Mouse (Mus musculus) heart, adult 2 months (tissue): ENCODE measurements around the gene Chrna4.

Source experiments
- CTCF ChIP-seq: fragments of 200-600 bp; IDR thresholded peaks from 2 replicates; pipeline ENCODE4 v1.8.1; 2022; ENCODE audit warnings: antibody characterized with exemption, mild to moderate bottlenecking, moderate library complexity
- EP300 ChIP-seq: fragments of 200-500 bp; IDR thresholded peaks from 2 replicates; pipeline ENCODE4 v1.6.1; 2011; ENCODE audit warnings: low read depth, low read length, control low read depth; ENCODE audit not compliant: insufficient read depth
- POLR2A ChIP-seq: fragments of 200-500 bp; IDR thresholded peaks from 2 replicates; pipeline ENCODE4 v1.6.1; 2011; ENCODE audit warnings: mild to moderate bottlenecking, low read depth, low read length, control low read depth; ENCODE audit not compliant: insufficient read depth

GRCm38 (mm10) chr2:181084997-181085396 lies 41.7 kb upstream of the Chrna4 start:
- TF ChIP-seq POLR2A (no peak), CTCF (no peak), EP300 (no peak)
